Mouse (Mus musculus) lung, postnatal 0 days (tissue): ENCODE results near the gene Grik3.

Experiments used
- CTCF ChIP-seq: IDR thresholded peaks from 2 replicates; pipeline ENCODE4 v1.5.1; 2016; ENCODE audit warnings: antibody characterized with exemption, mild to moderate bottlenecking
- EP300 ChIP-seq: IDR thresholded peaks from 2 replicates; pipeline ENCODE4 v1.6.1; 2016; ENCODE audit warnings: antibody characterized with exemption, mild to moderate bottlenecking, control low read depth

DNA sequence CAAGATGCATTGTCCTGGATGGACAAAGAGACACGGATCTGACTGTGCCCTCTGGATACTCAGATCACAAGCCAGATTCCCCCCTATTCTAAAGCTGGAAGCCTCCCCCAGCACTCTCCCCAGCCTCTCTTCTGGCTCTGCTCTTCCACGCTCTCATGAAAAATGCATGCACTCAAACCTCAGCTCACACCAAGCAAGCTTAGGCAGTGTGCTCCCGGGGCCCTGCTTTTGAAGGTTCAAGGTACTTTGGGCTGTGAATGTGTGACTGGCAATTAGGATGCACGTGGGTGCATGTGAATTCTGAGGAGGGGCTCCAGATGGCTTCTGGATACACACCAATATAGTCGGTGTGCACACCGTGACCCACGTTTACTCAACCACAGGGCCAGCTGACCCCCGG, 172.8 kb downstream of the Grik3 start:
- no peak for TF ChIP-seq CTCF
- no peak for TF ChIP-seq EP300
